Mouse (Mus musculus) C2C12 (cell line): ENCODE results near the gene Atp2c1. TPM values are rescaled to one million over a fixed set of nuclear protein-coding genes. Genes with fewer than 3 reads are reported as not detected.
A peak's percentile ranks its signal among the peaks of the same experiment; 100 is the strongest.

Experiments used
- H3K27me3 ChIP-seq: one replicate; pipeline ENCODE4 v1.6.1; 2011; ENCODE audit not compliant: control insufficient read depth, insufficient read depth, insufficient read length
- H3K36me3 ChIP-seq: one replicate; pipeline ENCODE4 v1.6.1; 2011; ENCODE audit not compliant: control insufficient read depth, insufficient read depth
- H3K4me3 ChIP-seq: one replicate; pipeline ENCODE4 v1.5.1; 2011; ENCODE audit warnings: mild to moderate bottlenecking, control low read depth; ENCODE audit not compliant: poor library complexity, insufficient read depth, severe bottlenecking
- H3K79me2 ChIP-seq: one replicate; pipeline ENCODE4 v1.6.1; 2011; ENCODE audit not compliant: control insufficient read depth, insufficient read depth
- H3K79me3 ChIP-seq: one replicate; pipeline ENCODE4 v1.6.1; 2011; ENCODE audit warnings: low read depth, control low read depth
- H3ac ChIP-seq: one replicate; pipeline ENCODE3; 2011; ENCODE audit warnings: low read depth; ENCODE audit not compliant: control insufficient read depth, insufficient read length
- CEBPB ChIP-seq: IDR thresholded peaks from one replicate; pipeline ENCODE4 v1.6.1; 2011; ENCODE audit warnings: low read depth, mild to moderate bottlenecking, control low read depth, moderate library complexity
- CTCF ChIP-seq: IDR thresholded peaks from one replicate; pipeline ENCODE4 v1.5.1; 2011; ENCODE audit not compliant: control insufficient read depth, insufficient read depth, insufficient read length
- FOSL1 ChIP-seq: IDR thresholded peaks from one replicate; pipeline ENCODE4 v1.8.0; 2011; ENCODE audit warnings: mild to moderate bottlenecking, low read length; ENCODE audit not compliant: poor library complexity, insufficient read depth, severe bottlenecking
- MAX ChIP-seq: IDR thresholded peaks from one replicate; pipeline ENCODE4 v1.6.1; 2011; ENCODE audit warnings: mild to moderate bottlenecking, control low read depth
- MYOD1 ChIP-seq: IDR thresholded peaks from one replicate; pipeline ENCODE4 v1.6.1; 2011; ENCODE audit warnings: low read depth; ENCODE audit not compliant: control insufficient read depth, insufficient read length
- MYOG ChIP-seq: IDR thresholded peaks from one replicate; pipeline ENCODE4 v1.6.1; 2011; ENCODE audit not compliant: control insufficient read depth, insufficient read length; ENCODE audit errors: extremely low read depth
- USF1 ChIP-seq: IDR thresholded peaks from one replicate; pipeline ENCODE4 v1.6.1; 2011; ENCODE audit warnings: low read depth, mild to moderate bottlenecking, control low read depth, moderate library complexity
- polyA plus RNA-seq: library from polyadenylated mRNA; unstranded; fragments of >200 nt; fragmentation: generic; extraction: Trizol; gene quantifications from one replicate; pipeline ENCODE4 v1.2.1, GENCODE M21; 2012; ENCODE audit warnings: missing spikeins

The Atp2c1 gene
- polyA plus RNA-seq, 1 experiment, result 20.7 TPM

GRCm38 (mm10) chr9:105467787-105468186, 59.3 kb downstream of the Atp2c1 start:
- H3K4me3 ChIP-seq, result no peak overlapping the region
- TF ChIP-seq USF1 (no peak), MYOG (no peak), FOSL1 (no peak), CTCF (no peak), MAX (no peak), MYOD1 (no peak), CEBPB (no peak)

GRCm38 (mm10) chr9:105461496-105461895, 65.6 kb downstream of the Atp2c1 start:
- Histone ChIP-seq H3K4me3 (no peak overlapping the region), H3K79me2 (no peaks in the 10 kb centered on the region), H3K27me3 (no peaks in the 10 kb centered on the region), H3K36me3 (peaks cover 10% of the 10 kb centered on the region), H3K79me3 (no peaks in the 10 kb centered on the region), H3ac (no peak overlapping the region)
- TF ChIP-seq MYOG, result no peak
- no peak for TF ChIP-seq USF1
- no peak for TF ChIP-seq CTCF
- TF ChIP-seq MAX, result no peak
- no peak for TF ChIP-seq MYOD1
- TF ChIP-seq FOSL1, result no peak
- no peak for TF ChIP-seq CEBPB

More at GRCm38 (mm10) chr9:105467787-105468186, 59.3 kb downstream of the Atp2c1 start:
- Histone ChIP-seq H3ac (no peak overlapping the region), H3K79me2 (peaks cover under 1% of the 10 kb centered on the region), H3K27me3 (no peaks in the 10 kb centered on the region), H3K36me3 (peaks cover 7% of the 10 kb centered on the region), H3K79me3 (peaks cover 3% of the 10 kb centered on the region)

- Histone ChIP-seq H3ac (no peak overlapping the region), H3K79me3 (no peaks in the 10 kb centered on the region), H3K36me3 (peaks cover 10% of the 10 kb centered on the region), H3K4me3 (no peak overlapping the region), H3K27me3 (no peaks in the 10 kb centered on the region), H3K79me2 (no peaks in the 10 kb centered on the region)
- peak; percentile 66 for TF ChIP-seq CEBPB
- no peak for TF ChIP-seq USF1
These were observed 68.1 kb downstream of the Atp2c1 start for GRCm38 (mm10) chr9:105459032-105459431.

GRCm38 (mm10) chr9:105408549-105408948, 118.6 kb downstream of the Atp2c1 start:
- Histone ChIP-seq H3K79me2 (no peaks in the 10 kb centered on the region), H3K4me3 (no peak overlapping the region), H3ac (no peak overlapping the region), H3K27me3 (no peaks in the 10 kb centered on the region), H3K36me3 (peaks cover 22% of the 10 kb centered on the region), H3K79me3 (no peaks in the 10 kb centered on the region)
- TF ChIP-seq USF1, result no peak
- TF ChIP-seq MAX, result no peak
- TF ChIP-seq FOSL1, result no peak
- no peak for TF ChIP-seq MYOG
- no peak for TF ChIP-seq CEBPB
- TF ChIP-seq MYOD1, result no peak
- no peak for TF ChIP-seq CTCF

GRCm38 (mm10) chr9:105395218-105395627, 131.9 kb downstream of the Atp2c1 start, which contains the start of the genes Aste1 and Nek11:
TSS of gene Aste1 (plus strand) at chr9:105395392.
TSS of gene Nek11 (minus strand) at chr9:105395524.
- peaks cover 16% of the 10 kb centered on the region for H3K79me3 ChIP-seq
- peaks cover 20% of the 10 kb centered on the region for H3K36me3 ChIP-seq
- TF ChIP-seq MYOG, result no peak
- TF ChIP-seq MYOD1, result no peak
- no peak for TF ChIP-seq CEBPB
- H3K4me3 ChIP-seq, result peak within 1 kb of the TSS; percentile 46
- peak within 1 kb of the TSS; percentile 60 for H3ac ChIP-seq
- no peaks in the 10 kb centered on the region for H3K27me3 ChIP-seq
- peaks cover 45% of the 10 kb centered on the region for H3K79me2 ChIP-seq

GRCm38 (mm10) chr9:105394720-105395119, 132.4 kb downstream of the Atp2c1 start:
- H3K79me3 ChIP-seq, result peaks cover 13% of the 10 kb centered on the region
- peaks cover 40% of the 10 kb centered on the region for H3K79me2 ChIP-seq
- no peaks in the 10 kb centered on the region for H3K27me3 ChIP-seq
- H3K4me3 ChIP-seq, result peak overlapping the region; percentile 46
- H3ac ChIP-seq, result no peak overlapping the region
- H3K36me3 ChIP-seq, result peaks cover 15% of the 10 kb centered on the region
- TF ChIP-seq MYOG (no peak), USF1 (no peak), CEBPB (no peak), MYOD1 (no peak), FOSL1 (no peak), CTCF (no peak), MAX (no peak)
